Mouse (Mus musculus) cerebellum, adult 8-10 months (tissue): ENCODE results near the gene Guca1b.
"Not testable (repeated sequence)": the region's sequence is repeated elsewhere in the genome, so short reads cannot be mapped to it uniquely, and the experiment has no call there.

ENCODE experiments used
- DNase-seq: peaks from one replicate; pipeline ENCODE4 v3.0.0; 2022

The Guca1b gene

GRCm38 (mm10) chr17:47409897-47410861, 25.0 kb downstream of the Guca1b start:
- peak; percentile 22 for DNase-seq

- no peak for DNase-seq
These were observed 35.0 kb downstream of the Guca1b start for GRCm38 (mm10) chr17:47420195-47420594.

- no peak for DNase-seq
These were observed 36.4 kb downstream of the Guca1b start for GRCm38 (mm10) chr17:47421566-47421965.

GRCm38 (mm10) chr17:47422616-47423015, 37.4 kb downstream of the Guca1b start:
- not testable (repeated sequence) for DNase-seq

GRCm38 (mm10) chr17:47424186-47424585, 39.0 kb downstream of the Guca1b start:
- no peak for DNase-seq

- DNase-seq, result no peak
These were observed 42.1 kb downstream of the Guca1b start for GRCm38 (mm10) chr17:47427316-47427715.

- no peak for DNase-seq
These were observed 43.7 kb downstream of the Guca1b start for GRCm38 (mm10) chr17:47428831-47429304.

GRCm38 (mm10) chr17:47430815-47431214, 45.6 kb downstream of the Guca1b start:
- DNase-seq, result no peak

- no peak for DNase-seq
These were observed 51.1 kb downstream of the Guca1b start, which contains the start of gene AI661453 for GRCm38 (mm10) chr17:47436156-47436906. Gene AI661453, plus strand, starts transcription at chr17:47436615.

GRCm38 (mm10) chr17:47436907-47437547, 51.8 kb downstream of the Guca1b start, which contains the start of gene 1700001C19Rik:
Gene 1700001C19Rik, minus strand, starts transcription at chr17:47437376.
- DNase-seq, result no peak

GRCm38 (mm10) chr17:47438611-47439010, 53.4 kb downstream of the Guca1b start:
- no peak for DNase-seq

GRCm38 (mm10) chr17:47439396-47440028, 54.3 kb downstream of the Guca1b start:
- no peak for DNase-seq

- DNase-seq, result no peak
These were observed 55.2 kb downstream of the Guca1b start for GRCm38 (mm10) chr17:47440359-47440890.

GRCm38 (mm10) chr17:47441296-47442051, 56.3 kb downstream of the Guca1b start:
- no peak for DNase-seq

- DNase-seq, result no peak
These were observed 57.1 kb downstream of the Guca1b start for GRCm38 (mm10) chr17:47442271-47442670.
